Mouse (Mus musculus): ENCODE data around the gene Clip2.
"Not testable (repeated sequence)": the region's sequence is repeated elsewhere in the genome, so short reads cannot be mapped to it uniquely, and the experiment has no call there.

The Clip2 gene

DNA sequence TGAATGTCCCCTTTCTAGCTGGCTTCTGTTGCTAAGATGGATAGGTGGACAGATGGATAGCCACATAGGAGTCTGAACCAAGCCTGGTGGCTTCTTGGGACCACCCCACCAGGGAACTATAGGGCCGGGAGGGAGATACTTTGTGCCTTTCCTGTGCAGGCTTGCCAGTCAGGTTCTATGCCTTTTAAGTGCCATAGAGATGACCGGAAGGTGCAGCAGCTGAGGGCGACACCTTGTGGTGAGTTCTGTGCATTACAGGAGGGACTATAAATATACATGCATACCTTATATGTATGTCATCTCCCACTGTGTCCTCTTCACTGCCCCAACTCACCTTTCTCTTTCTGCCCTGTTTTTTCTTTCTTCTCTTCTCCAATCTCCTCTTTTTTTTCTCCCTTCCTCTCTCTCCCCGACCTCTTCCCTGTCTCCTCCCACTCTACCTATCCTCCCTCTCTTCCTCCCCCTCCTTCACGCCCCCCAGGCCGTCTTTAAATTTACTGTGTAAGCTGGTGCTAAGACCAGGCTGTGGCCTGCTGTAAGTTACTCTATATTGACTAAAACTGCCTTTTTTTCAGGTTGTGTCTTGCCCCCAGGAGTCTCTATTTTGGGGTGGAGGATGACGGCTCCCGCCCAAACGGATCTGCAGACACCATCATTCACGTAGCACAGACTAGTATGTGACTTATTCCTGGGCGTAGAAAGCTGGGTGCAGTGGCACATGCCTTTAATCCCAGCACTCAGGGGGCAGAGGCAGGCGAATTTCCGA lies 66.2 kb downstream of the Clip2 start:
- peak; percentile 79 for DNase-seq

DNA sequence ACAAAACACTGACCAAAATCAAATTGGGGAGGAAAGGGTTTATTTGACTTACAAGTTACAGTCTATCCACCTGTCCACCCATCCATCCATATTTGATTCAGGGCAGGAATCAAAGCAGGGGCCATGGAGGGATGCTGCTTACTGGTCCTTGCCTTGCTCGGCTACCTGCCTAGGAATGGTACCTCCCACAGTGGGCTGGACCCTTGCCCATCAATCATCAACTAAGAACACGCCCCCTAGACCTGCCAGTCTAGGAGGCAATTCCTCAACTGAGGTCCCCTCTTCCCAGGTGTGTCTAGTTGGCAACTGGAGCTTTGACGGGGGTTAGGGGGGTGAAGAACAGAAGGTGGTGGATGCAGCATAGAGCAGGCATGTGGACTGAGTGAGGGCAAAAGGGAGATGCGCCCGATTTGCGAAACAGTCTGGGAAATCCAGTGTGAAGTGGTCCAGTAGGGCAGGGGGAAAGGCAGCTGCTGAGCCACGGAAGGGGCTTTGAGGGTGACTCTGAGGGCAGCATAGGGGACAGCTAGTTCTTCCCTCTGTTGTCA lies 67.0 kb downstream of the Clip2 start:
- DNase-seq, result no peak

GRCm38 (mm10) chr5:134483291-134483690 lies 68.9 kb downstream of the Clip2 start:
- DNase-seq, result no peak

DNA sequence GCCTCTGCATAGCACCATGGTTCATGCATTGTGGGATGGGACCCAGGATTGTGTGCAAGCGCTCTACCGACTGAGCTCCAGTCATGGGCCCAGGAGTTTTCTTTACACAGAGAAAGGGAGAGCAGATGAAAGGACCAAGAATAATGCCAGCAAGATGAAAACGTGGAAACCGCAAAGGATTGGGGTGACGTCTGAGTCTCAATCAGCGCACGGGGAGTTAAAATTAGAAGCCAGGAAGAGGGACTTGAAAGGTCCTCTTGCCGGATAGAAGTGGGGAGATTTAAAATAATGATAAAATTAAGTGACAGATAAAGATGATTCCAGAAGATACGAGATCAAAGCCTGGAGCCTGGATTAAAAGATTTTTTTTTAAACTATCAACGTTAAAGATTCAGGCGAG lies 69.9 kb downstream of the Clip2 start:
- no peak for DNase-seq

DNA sequence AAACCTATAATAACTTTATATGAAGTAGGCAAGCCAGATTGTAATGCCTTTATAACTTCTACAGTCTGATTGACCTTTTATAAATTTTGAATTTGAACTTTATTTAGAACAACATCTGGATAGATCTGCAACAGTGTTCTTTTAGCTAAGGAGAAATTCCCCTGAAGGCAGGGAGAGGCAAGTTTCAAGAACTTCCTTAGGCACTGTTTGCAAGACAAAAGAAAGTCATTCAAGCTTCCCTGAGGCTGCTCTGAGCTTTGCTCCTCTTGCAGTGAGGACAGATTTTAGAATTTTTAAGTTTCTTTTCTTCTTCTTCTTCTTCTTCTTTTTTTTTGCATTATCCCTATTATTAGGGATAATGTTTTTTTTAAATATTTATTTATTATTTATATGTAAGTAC lies 73.3 kb downstream of the Clip2 start:
- not testable (repeated sequence) for DNase-seq

DNA sequence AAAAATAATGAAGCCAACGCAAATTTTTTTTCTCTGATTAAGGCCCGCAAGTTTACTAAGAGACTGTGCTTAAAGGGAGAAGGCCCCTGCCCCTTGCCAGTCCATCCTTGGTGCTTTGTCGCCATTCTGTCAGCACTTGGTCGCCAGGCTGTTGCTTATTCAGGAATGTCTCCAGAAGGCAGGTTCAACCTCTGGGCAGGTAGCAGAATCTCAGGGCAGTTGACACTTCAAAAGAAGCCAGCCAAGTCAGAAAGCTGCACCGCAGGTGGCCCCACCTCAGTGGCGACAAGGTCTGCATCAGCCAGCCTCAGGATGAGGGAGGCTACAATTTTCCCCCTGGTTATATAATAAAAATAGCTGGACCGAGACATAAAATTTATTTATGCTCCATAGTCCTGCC lies 76.5 kb downstream of the Clip2 start:
- DNase-seq, result not testable (repeated sequence)

- DNase-seq, result no peak
Measured at GRCm38 (mm10) chr5:134475006-134475605, 77.1 kb downstream of the Clip2 start.

DNA sequence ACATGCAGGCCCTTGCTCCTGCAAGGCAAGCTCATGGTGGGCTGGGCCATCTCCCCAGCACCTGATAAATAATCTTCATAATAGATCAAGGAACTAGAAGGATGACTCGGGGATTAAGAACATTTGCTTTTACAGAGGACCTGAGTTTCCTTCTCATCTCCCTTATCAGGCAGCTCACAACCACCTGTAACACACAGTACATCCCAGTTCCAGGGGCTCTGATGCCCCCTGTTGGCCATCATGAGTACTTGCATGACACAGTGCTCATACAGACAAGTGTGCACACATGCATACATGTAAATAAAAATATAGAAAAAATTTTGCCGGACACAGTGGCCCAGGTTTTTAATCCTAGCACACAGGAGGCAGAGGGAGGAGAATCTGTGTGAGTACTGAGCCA lies 78.3 kb downstream of the Clip2 start:
- DNase-seq, result no peak

- no peak for DNase-seq
Measured at GRCm38 (mm10) chr5:134470538-134471169, 81.6 kb downstream of the Clip2 start.

DNA sequence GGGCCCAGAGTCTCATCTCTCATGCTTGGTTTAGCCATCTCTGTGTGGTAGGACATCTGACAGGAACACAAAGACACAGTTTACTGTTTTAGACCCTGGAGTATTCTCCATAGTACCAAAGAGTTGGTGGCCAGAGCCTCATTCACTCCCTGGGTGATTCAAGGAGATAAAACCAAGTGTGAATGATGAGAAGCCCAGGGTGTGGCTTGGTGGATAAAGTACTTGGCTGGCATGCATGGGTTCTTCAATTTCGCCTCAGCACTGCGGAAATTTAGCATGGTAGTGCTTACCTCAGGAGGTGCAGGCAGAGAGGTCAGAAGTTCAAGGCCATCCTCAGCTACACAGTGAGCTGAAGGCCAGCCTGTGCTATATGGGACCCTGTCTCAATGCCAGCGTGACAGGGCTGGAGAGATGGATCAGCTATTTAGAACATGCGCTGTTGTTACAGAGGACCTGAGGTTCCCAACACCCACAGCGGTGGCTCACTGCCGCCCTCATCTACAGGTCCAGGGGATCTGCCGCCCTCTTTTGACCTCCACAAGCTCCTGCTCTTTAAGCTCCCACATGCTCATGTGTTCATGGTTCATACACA lies 82.6 kb downstream of the Clip2 start:
- DNase-seq, result no peak

DNA sequence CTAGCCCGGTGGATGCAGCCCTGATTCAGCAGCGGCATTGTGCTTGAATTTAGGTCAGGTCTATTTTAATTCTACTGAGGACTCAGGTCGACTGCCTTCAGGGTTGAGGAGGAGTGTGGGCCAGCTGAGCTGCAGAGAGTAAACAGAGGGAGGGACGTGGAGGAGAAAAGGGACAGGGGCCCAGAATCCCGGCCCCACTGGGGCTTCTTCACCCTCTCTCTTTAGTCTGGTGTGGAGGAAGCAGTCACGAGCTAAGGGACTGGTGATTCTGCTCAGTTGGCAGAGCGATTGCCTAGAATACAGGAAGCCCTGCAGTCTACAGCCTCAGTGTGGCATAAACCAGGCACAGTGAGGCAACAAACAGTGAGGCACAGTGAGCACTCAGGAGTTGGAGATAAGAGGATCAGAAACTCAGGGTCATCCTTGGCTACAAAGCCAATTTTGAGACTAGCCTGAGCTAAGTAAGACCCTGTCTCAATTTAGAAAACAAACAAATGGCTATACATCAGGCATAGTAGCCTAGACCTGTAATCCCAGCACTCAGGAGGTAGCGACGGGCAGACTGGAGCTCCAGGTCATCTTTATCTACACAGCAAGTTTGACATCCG lies 84.0 kb downstream of the Clip2 start:
- DNase-seq, result no peak

GRCm38 (mm10) chr5:134467030-134467549 lies 85.1 kb downstream of the Clip2 start:
- DNase-seq, result no peak

DNA sequence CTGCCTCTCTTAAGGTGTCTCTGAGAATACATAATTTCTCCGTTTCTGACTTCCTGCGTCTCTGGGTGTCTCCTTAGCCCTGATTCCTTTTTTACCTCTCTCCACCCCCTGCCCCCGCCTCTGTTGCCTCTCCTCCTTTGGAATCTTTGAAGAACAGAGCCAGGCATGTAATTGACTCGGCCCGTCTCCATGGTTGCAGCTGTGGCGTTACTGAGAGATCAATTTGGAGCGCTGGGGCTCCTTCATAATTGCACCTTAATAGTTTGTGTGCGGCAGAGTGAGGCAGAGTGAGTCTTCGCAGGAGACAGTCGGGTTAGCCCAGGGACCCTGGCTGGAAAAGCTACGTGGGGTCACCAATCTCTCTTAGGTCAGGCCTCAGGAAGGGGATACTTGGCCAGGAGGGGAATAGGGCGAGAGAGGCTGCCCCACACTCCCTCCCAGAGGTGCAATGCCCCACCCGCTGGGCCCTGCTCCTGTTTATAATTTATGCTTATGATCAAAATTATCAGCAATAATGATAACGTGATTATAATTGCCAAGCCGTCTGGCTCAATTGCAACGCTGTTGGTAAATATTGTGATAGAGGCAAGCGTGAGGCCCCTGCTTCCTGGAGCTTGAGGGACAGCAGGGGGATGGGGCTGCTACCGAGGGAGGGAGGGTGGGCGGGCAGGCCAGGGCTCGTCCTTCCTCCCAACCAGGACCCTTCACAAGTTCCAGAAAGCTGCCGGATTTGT lies 85.8 kb downstream of the Clip2 start:
- DNase-seq, result no peak

DNA sequence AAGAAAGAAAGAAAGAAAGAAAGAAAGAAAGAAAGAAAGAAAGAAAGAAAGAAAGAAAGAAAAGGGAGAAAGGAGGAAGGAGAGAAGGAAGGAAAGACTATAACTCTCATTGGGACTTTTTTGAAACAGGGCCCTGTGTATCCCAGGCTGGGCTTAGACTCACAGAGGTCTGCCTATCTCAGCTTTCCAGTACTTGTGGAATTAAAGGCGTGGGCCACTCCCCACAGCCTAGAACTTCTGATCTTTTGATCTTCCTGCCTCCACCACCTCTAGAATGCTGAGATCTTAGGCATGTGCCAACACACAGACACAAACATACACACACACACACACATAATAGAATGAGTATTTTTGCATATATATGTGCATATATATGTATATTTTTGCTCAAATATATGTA lies 87.0 kb downstream of the Clip2 start:
- no peak for DNase-seq

DNA sequence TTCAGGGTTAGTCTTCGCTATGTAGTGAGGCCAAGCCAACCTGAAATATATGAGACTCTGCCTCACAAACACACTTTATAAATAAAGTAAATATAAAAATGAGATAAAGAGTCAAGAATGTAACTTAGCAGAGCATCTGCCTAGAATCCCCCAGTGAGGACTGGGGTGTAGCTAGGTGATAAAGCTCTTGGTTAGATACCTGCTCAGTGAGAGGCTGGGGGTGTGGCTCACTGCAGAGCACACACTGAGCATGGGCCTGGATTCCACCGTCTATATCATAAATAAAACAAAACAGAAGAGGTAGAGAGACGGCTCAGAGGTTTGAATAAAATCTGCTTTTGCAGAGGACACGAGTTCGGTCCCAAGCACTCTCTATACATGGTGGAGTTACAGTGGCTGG lies 88.0 kb downstream of the Clip2 start:
- DNase-seq, result no peak

DNA sequence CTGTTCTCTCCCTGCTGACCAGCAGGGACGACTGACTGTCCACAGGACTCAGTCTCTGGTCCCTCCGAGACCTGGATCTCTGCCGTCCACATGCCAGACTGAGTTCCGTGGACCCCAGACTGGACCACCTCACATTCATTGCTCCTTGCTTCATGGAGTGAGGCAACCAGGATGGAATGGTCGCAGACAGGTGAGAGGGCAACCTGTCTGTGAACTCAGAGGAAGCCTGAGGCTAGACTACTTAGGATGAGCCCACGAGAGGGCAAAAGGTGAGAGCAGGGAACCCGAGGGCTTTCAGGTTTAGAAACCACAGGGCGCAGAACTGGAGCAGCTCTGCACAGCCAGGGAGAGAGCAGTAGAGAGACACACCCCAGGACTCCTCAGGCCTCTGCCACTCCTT lies 89.5 kb downstream of the Clip2 start:
- no peak for DNase-seq

GRCm38 (mm10) chr5:134462316-134462715 lies 89.9 kb downstream of the Clip2 start:
- no peak for DNase-seq

GRCm38 (mm10) chr5:134460546-134460945 lies 91.7 kb downstream of the Clip2 start:
- no peak for DNase-seq

GRCm38 (mm10) chr5:134459096-134459495 lies 93.1 kb downstream of the Clip2 start:
- DNase-seq, result no peak

DNA sequence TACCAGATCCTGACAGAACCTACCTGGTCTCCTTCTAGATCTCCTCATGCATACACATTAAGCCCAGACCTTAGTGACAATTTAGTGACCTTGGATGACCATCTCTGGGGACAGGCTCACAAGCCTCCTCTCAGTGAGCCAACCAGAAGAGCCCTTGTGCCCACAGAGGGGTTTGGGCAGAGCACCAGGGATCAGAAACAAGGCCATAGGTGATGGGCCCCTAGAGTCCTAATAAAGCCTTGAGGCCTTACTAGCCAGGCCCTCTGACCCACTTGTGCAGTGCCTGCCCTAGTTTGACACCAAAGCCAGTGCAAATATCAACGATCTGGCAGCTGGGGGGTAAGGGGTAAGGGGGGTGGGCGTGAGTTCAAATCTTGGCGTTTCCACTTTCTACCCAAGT lies 93.8 kb downstream of the Clip2 start:
- DNase-seq, result no peak

DNA sequence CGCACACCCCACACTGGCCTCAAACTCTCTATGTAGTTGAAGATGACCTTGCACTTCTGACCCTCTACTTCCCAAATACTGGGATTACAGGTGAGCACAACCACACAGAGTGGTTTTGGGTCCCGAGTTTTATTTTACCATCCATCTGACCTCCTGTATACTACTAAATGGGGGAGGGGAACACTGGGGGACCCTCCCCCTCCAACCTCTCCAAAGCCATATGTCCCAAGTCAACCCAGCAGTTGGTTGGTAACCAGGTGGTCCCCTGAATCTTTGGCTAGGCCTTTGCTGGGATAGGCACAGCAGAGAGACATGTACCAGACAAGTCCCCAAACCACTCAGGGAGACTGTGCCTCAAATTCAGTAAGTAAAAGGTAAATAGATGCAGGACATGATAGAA lies 94.9 kb downstream of the Clip2 start:
- DNase-seq, result no peak

DNA sequence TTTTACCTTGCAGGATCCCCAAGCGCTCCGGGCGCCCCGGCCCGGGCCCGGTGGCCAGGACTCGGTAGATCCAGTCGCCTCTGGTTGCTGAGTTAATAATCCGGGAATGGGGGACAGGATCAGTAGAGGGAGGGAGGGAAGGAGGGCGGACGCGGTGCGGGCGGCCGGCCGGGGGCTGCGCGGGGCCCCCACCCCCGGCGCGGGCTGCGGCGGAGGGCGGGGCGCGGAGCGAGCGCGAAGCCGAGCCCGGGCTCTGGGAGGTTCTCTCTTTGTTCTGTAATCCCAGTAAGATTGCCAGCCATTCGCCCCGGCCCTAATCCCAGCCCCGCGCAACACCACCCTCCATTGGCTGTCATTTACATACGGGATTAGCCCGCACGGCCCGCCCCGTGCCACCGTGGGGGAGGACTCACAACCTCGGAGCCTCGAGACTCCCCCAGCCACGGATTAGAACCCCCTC lies 95.7 kb downstream of the Clip2 start, which contains the start of gene Gtf2ird1:
Gene Gtf2ird1 (minus strand): TSS at position 214 of the 460 bp plus-strand sequence.
- DNase-seq, result peak; percentile 16 to 20
